Mouse (Mus musculus) lung, postnatal 0 days (tissue): ENCODE measurements around the gene Trim46.

Experiments used
- CTCF ChIP-seq: IDR thresholded peaks from 2 replicates; pipeline ENCODE4 v1.5.1; 2016; ENCODE audit warnings: antibody characterized with exemption, mild to moderate bottlenecking
- EP300 ChIP-seq: IDR thresholded peaks from 2 replicates; pipeline ENCODE4 v1.6.1; 2016; ENCODE audit warnings: antibody characterized with exemption, mild to moderate bottlenecking, control low read depth

GRCm38 (mm10) chr3:89208736-89209135 is 37.4 kb downstream of the Trim46 start:
- no peak for TF ChIP-seq CTCF
- no peak for TF ChIP-seq EP300
